Mouse (Mus musculus) heart, embryonic 12.5 days (tissue): ENCODE results near the gene Cep290. TPM values are rescaled to one million over a fixed set of nuclear protein-coding genes. Genes with fewer than 3 reads are reported as not detected.

Source experiments
- ATAC-seq: fragments of 200-750 bp; cut with Nextera tagmentation; 2 replicates; pipeline ENCODE4 v1.8.0; 2017; ENCODE audit warnings: moderate TSS enrichment, moderate library complexity; ENCODE audit not compliant: insufficient number of reproducible peaks, low FRiP score
- H3K27ac ChIP-seq: fragments of 300-500 bp; sonication (generic); 2 replicates; pipeline ENCODE4 v1.5.1; 2016; ENCODE audit warnings: mild to moderate bottlenecking, moderate library complexity; ENCODE audit not compliant: poor library complexity, severe bottlenecking
- H3K27me3 ChIP-seq: fragments of 300-500 bp; sonication (generic); replicated peaks from 2 replicates; pipeline ENCODE4 v1.6.1; 2016; ENCODE audit warnings: mild to moderate bottlenecking, moderate library complexity
- H3K36me3 ChIP-seq: fragments of 300-500 bp; sonication (generic); 2 replicates; pipeline ENCODE4 v1.6.1; 2016; ENCODE audit warnings: mild to moderate bottlenecking, moderate library complexity
- H3K4me1 ChIP-seq: fragments of 300-500 bp; sonication (generic); replicated peaks from 2 replicates; pipeline ENCODE4 v1.6.1; 2016; ENCODE audit warnings: mild to moderate bottlenecking
- H3K4me2 ChIP-seq: fragments of 300-500 bp; sonication (generic); 2 replicates; pipeline ENCODE4 v1.6.1; 2016; ENCODE audit warnings: mild to moderate bottlenecking, moderate library complexity
- H3K4me3 ChIP-seq: fragments of 300-500 bp; sonication (generic); 2 replicates; pipeline ENCODE4 v1.5.1; 2016; ENCODE audit warnings: mild to moderate bottlenecking
- H3K9ac ChIP-seq: fragments of 300-500 bp; sonication (generic); 2 replicates; pipeline ENCODE4 v1.6.1; 2016; ENCODE audit warnings: mild to moderate bottlenecking, moderate library complexity
- H3K9me3 ChIP-seq: fragments of 300-500 bp; sonication (generic); replicated peaks from 2 replicates; pipeline ENCODE4 v1.6.1; 2016; ENCODE audit warnings: mild to moderate bottlenecking, moderate library complexity
- WGBS: fragments of 180-500 bp; shearing (Covaris S2); methylation state at CpG from one replicate; pipeline ENCODE4 v1.1.7; 2016; 5-methylcytosine and 5-hydroxymethylcytosine counted together
- polyA plus RNA-seq: library from polyadenylated mRNA; unstranded; fragments of >200 nt; fragmentation: Nextera tagmentation; extraction: Ambion mirVana; gene quantifications from 2 replicates; pipeline ENCODE4 v1.2.1, GENCODE M21; 2016

Cep290 gene
- polyA plus RNA-seq, 1 experiment from 2014 or later = 2.7 TPM

- H3K9me3 ChIP-seq = no peaks in the 10 kb centered on the region
- no peak for ATAC-seq
- no peak within 1 kb of the TSS for H3K27ac ChIP-seq
- no peak within 1 kb of the TSS for H3K9ac ChIP-seq
- no peaks in the 10 kb centered on the region for H3K27me3 ChIP-seq
- peaks cover 3% of the 10 kb centered on the region; the same call in 1 of the 2 replicates for H3K4me1 ChIP-seq
- no peaks in the 10 kb centered on the region for H3K36me3 ChIP-seq
- WGBS = 52% methylated on average over 1 of the region's 1 CpGs
- H3K4me2 ChIP-seq = peak within 1 kb of the TSS; percentile 75
- H3K4me3 ChIP-seq = peak within 1 kb of the TSS; percentile 80
Observed at GRCm38 (mm10) chr10:100590323-100590722, 103.0 kb downstream of the Cep290 start, which contains the start of the genes 4930430F08Rik and 1700017N19Rik. TSS of gene 4930430F08Rik (minus strand) at chr10:100590423. TSS of gene 1700017N19Rik (plus strand) at chr10:100590484.

GRCm38 (mm10) chr10:100598339-100598738, 111.0 kb downstream of the Cep290 start:
- 72% methylated on average over 3 of the region's 3 CpGs for WGBS
- H3K4me3 ChIP-seq = no peak overlapping the region
- H3K9me3 ChIP-seq = no peaks in the 10 kb centered on the region
- no peak overlapping the region for H3K4me2 ChIP-seq
- no peak for ATAC-seq
- H3K36me3 ChIP-seq = no peaks in the 10 kb centered on the region
- no peak overlapping the region for H3K9ac ChIP-seq
- no peaks in the 10 kb centered on the region for H3K27me3 ChIP-seq
- H3K4me1 ChIP-seq = no peaks in the 10 kb centered on the region
- H3K27ac ChIP-seq = no peak overlapping the region

DNA sequence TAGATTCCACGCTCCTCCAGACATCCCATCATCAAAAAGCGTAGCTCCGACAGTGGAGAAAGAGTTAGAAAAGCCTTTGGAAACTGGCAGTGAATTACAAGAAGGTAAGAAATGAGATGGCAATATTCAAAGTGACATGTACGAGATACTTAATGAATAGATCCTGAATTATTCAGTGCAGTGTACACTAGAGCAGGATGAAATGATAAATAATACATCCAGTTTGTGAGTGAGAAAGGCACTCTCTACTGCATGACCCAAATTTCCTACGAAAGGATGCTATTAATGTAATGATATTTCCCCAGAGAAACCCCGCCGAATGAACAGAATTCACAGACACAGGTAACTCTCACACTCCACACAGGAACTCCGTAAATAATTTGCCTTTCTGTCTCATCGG, 116.2 kb downstream of the Cep290 start:
- Histone ChIP-seq H3K4me1 (no peaks in the 10 kb centered on the region), H3K4me2 (no peak overlapping the region), H3K27ac (no peak overlapping the region), H3K36me3 (no peaks in the 10 kb centered on the region), H3K9ac (no peak overlapping the region), H3K4me3 (no peak overlapping the region), H3K9me3 (no peaks in the 10 kb centered on the region), H3K27me3 (no peaks in the 10 kb centered on the region)
- no peak for ATAC-seq
- WGBS = 80% methylated on average over 9 of the region's 9 CpGs

DNA sequence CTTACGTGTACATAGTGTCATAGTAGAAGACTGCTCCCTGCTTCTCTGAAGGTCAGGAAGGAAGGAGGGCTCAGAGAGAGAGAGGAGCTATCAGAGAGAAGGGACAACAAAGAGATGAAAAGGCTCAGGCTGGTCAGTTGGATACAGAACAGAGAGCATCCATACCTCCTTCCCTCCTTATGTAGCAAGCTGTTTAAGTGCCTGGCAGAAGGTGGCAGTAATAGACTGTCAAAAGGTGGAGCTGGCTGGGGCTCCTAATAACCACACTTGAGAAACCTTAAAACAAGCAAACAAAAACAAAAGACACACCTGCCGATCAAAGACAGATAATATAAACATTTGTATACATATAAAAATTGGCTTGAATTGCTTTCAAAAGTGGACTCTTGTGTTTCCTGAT, 116.9 kb downstream of the Cep290 start:
- Histone ChIP-seq H3K27ac (no peak overlapping the region), H3K27me3 (no peaks in the 10 kb centered on the region), H3K4me1 (no peaks in the 10 kb centered on the region), H3K4me2 (no peak overlapping the region), H3K9ac (no peak overlapping the region), H3K36me3 (no peaks in the 10 kb centered on the region), H3K9me3 (no peaks in the 10 kb centered on the region), H3K4me3 (no peak overlapping the region)
- WGBS = 71% methylated on average over 2 of the region's 2 CpGs
- no peak for ATAC-seq

DNA sequence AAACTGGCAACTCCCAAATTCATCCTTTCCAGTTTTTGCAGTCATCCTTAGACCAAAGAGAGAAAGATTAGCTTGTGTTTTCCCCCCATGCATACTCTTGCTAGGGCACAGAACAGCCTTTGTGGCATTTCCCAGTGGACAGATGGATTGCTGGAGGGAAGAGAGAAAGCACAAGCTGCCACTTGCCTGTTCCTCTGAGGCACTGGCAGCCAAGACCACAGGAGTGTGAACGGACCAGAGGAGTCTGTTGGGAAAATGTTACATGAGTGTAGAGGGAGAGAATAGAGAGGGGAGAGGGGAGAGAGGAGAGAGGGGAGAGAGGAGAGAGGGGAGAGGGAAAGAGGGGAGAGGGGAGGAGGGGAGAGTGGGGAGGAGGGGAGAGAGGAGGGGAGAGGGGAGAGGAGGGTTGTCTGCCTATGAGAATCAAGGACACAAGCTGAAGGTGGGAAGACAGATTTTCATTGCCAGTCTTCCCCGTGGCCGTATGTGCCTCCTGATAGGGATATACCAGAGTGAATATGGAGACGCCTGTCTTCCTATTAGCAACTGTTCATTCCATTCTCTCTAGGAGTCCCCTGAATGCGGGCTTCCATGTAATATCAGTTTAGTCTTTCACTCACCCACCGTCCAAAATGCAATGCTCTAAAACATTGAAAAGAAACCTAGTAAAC, 130.0 kb downstream of the Cep290 start:
- Histone ChIP-seq H3K36me3 (no peaks in the 10 kb centered on the region), H3K4me3 (no peak overlapping the region), H3K4me2 (no peak overlapping the region), H3K9me3 (no peaks in the 10 kb centered on the region), H3K4me1 (no peaks in the 10 kb centered on the region), H3K27ac (no peak overlapping the region), H3K27me3 (no peaks in the 10 kb centered on the region), H3K9ac (no peak overlapping the region)
- 62% methylated on average over 6 of the region's 6 CpGs for WGBS
- no peak for ATAC-seq

DNA sequence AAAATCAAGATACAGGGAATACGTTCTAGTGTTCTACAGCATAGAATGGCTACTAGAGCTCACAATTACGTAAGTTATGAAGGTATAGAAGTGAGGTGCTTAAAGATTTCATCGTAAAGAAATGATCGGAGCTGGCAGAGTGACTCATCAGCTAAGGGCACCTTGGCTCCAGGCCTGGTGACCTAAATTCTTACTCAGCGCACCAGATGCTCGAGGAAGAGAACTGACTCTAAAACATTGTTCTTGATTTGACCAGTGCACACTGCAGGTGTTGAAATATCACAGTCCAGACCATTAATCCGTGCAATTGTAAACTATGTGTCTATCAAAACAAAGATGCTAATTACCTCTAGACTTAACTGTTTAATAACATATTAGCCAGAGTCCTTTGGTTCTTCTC, 132.1 kb downstream of the Cep290 start:
- no peaks in the 10 kb centered on the region for H3K4me1 ChIP-seq
- H3K4me3 ChIP-seq = no peak overlapping the region
- no peaks in the 10 kb centered on the region for H3K27me3 ChIP-seq
- H3K27ac ChIP-seq = no peak overlapping the region
- H3K9ac ChIP-seq = no peak overlapping the region
- no peaks in the 10 kb centered on the region for H3K9me3 ChIP-seq
- ATAC-seq = no peak
- H3K4me2 ChIP-seq = no peak overlapping the region
- no peaks in the 10 kb centered on the region for H3K36me3 ChIP-seq
- 84% methylated on average over 7 of the region's 7 CpGs for WGBS

- Histone ChIP-seq H3K27me3 (no peaks in the 10 kb centered on the region), H3K4me2 (no peak overlapping the region), H3K9me3 (no peaks in the 10 kb centered on the region), H3K27ac (no peak overlapping the region), H3K36me3 (no peaks in the 10 kb centered on the region), H3K9ac (no peak overlapping the region), H3K4me1 (no peaks in the 10 kb centered on the region), H3K4me3 (no peak overlapping the region)
- 84% methylated on average over 12 of the region's 12 CpGs for WGBS
- ATAC-seq = no peak
Observed at GRCm38 (mm10) chr10:100620040-100620439, 132.7 kb downstream of the Cep290 start.

DNA sequence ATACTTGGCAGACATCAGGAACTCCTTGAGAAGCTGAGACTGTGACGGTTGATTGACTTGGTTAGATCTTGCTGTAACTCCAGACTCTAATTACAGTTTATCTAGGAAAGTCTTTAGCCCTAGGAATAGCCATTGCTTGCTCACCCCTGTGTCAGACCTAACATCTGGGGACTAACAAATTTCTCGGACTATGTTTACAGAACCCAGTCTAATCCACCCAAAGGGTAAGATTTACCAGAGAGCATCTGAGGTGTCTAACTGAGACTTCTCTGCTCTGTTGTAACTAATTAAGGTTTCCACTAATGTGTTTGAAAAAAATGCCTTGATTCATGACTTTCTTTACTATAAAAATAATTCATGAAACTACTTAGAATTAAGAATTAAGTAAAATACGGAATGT, 135.1 kb downstream of the Cep290 start:
- Histone ChIP-seq H3K9ac (no peak overlapping the region), H3K4me2 (no peak overlapping the region), H3K36me3 (no peaks in the 10 kb centered on the region), H3K4me3 (no peak overlapping the region), H3K27ac (no peak overlapping the region), H3K27me3 (no peaks in the 10 kb centered on the region), H3K9me3 (no peaks in the 10 kb centered on the region), H3K4me1 (no peaks in the 10 kb centered on the region)
- 64% methylated on average over 3 of the region's 3 CpGs for WGBS
- ATAC-seq = no peak

Other genes starting within 250 kb of the Cep290 start
- gene Gm4301, start 151.9 kb upstream of the Cep290 start, polyA plus RNA-seq = not detected in 2 replicates
- not detected in 2 replicates for gene Gm4302, start 146.7 kb upstream of the Cep290 start, polyA plus RNA-seq
- gene Gm4303, start 141.6 kb upstream of the Cep290 start, polyA plus RNA-seq = not detected in 2 replicates
- not detected in 2 replicates for gene Gm4305, start 136.5 kb upstream of the Cep290 start, polyA plus RNA-seq
- not detected in 2 replicates for gene Gm4307, start 126.2 kb upstream of the Cep290 start, polyA plus RNA-seq
- gene Gm4312, start 105.0 kb upstream of the Cep290 start, polyA plus RNA-seq = not detected in 2 replicates
- gene Tmtc3, start 208 bp upstream of the Cep290 start, polyA plus RNA-seq = 24.4 and 27.3 TPM in 2 replicates
- gene 4930430F08Rik, start 102.9 kb downstream of the Cep290 start, polyA plus RNA-seq = 8.4 and 9.0 TPM in 2 replicates
- gene 1700017N19Rik, start 102.9 kb downstream of the Cep290 start, polyA plus RNA-seq = not detected in 2 replicates